Mouse (Mus musculus) MEL (cell line): ENCODE measurements around the gene Egfr. TPM values are rescaled to one million over a fixed set of nuclear protein-coding genes. Genes with fewer than 3 reads are reported as not detected.

Experiments
- DNase-seq: peaks from one replicate; pipeline ENCODE4 v3.0.0; 2011; ENCODE audit warnings: low read depth, low spot score
- H3K27ac ChIP-seq: 2 replicates; pipeline ENCODE4 v1.5.1; 2012; ENCODE audit warnings: low read depth, mild to moderate bottlenecking, control low read depth, low read length, moderate library complexity; ENCODE audit not compliant: control insufficient read depth
- H3K27me3 ChIP-seq, 2 experiments: fragments of 150-350 bp in 1 of 2; sonication (generic) in 1 of 2; 2 replicates each; pipeline ENCODE4 v1.6.1; 2012; ENCODE audit warnings: low read length in 2 of 2, mild to moderate bottlenecking in 2 of 2, improper control_type of control experiment in 1 of 2, moderate library complexity in 1 of 2; ENCODE audit not compliant: insufficient read depth in 2 of 2, control insufficient read depth in 1 of 2
- H3K36me3 ChIP-seq, 2 experiments: 2 replicates each; pipeline ENCODE4 v1.6.1; 2012 to 2014; ENCODE audit warnings: low read length in 2 of 2, improper control_type of control experiment in 1 of 2, inconsistent platforms in 1 of 2, mild to moderate bottlenecking in 1 of 2; ENCODE audit not compliant: insufficient read depth in 2 of 2, control insufficient read depth in 1 of 2
- H3K4me1 ChIP-seq, 2 experiments: fragments of 150-350 bp in 1 of 2; sonication (generic) in 1 of 2; 2 replicates each; pipeline ENCODE4 v1.6.1; 2012; ENCODE audit warnings: low read length in 2 of 2, improper control_type of control experiment in 1 of 2, mild to moderate bottlenecking in 1 of 2; ENCODE audit not compliant: insufficient read depth in 2 of 2, control insufficient read depth in 1 of 2
- H3K4me3 ChIP-seq, 2 experiments: fragments of 150-350 bp in 1 of 2; sonication (generic) in 1 of 2; 2 replicates each; pipeline ENCODE4 v1.5.1; 2012; ENCODE audit warnings: low read depth in 2 of 2, low read length in 2 of 2, mild to moderate bottlenecking in 2 of 2, moderate library complexity in 2 of 2, control low read depth in 1 of 2, improper control_type of control experiment in 1 of 2; ENCODE audit not compliant: control insufficient read depth in 1 of 2, insufficient read depth in 1 of 2
- H3K79me2 ChIP-seq: 2 replicates; pipeline ENCODE4 v1.6.1; 2012; ENCODE audit warnings: mild to moderate bottlenecking, low read length, moderate library complexity; ENCODE audit not compliant: control insufficient read depth, poor library complexity, insufficient read depth
- H3K9ac ChIP-seq: 2 replicates; pipeline ENCODE4 v1.6.1; 2012; ENCODE audit warnings: low read depth, mild to moderate bottlenecking, control low read depth, low read length, moderate library complexity; ENCODE audit not compliant: control insufficient read depth, poor library complexity, severe bottlenecking
- H3K9me3 ChIP-seq: fragments of 150-350 bp; sonication (generic); replicated peaks from 2 replicates; pipeline ENCODE4 v1.6.1; 2012; ENCODE audit warnings: mild to moderate bottlenecking, low read length, improper control_type of control experiment, moderate library complexity; ENCODE audit not compliant: insufficient read depth
- BHLHE40 ChIP-seq: IDR thresholded peaks from 2 replicates; pipeline ENCODE4 v1.6.1; 2012; ENCODE audit warnings: low read depth, mild to moderate bottlenecking, inconsistent platforms, low read length, improper control_type of control experiment, borderline replicate concordance
- CHD1 ChIP-seq: IDR thresholded peaks from 2 replicates; pipeline ENCODE4 v1.6.1; 2012; ENCODE audit warnings: low read depth, mild to moderate bottlenecking, inconsistent platforms, low read length, improper control_type of control experiment
- EP300 ChIP-seq, 2 experiments: IDR thresholded peaks; 2 replicates each; pipeline ENCODE4 v1.6.1; 2011; ENCODE audit warnings: improper control_type of control experiment in 2 of 2, low read length in 2 of 2, low read depth in 1 of 2, mild to moderate bottlenecking in 1 of 2
- ETS1 ChIP-seq: IDR thresholded peaks from 2 replicates; pipeline ENCODE4 v1.6.1; 2012; ENCODE audit warnings: low read depth, mild to moderate bottlenecking, inconsistent platforms, low read length, improper control_type of control experiment, moderate library complexity
- GATA1 ChIP-seq: IDR thresholded peaks from 2 replicates; pipeline ENCODE4 v1.6.1; 2011; ENCODE audit warnings: low read depth, low read length, improper control_type of control experiment
- MAX ChIP-seq: IDR thresholded peaks from 2 replicates; pipeline ENCODE4 v1.6.1; 2011; ENCODE audit warnings: low read length, improper control_type of control experiment
- MAZ ChIP-seq: IDR thresholded peaks from 2 replicates; pipeline ENCODE4 v1.6.1; 2012; ENCODE audit warnings: low read depth, mild to moderate bottlenecking, inconsistent platforms, low read length, improper control_type of control experiment
- POLR2AphosphoS2 ChIP-seq: IDR thresholded peaks from 2 replicates; pipeline ENCODE4 v1.6.1; 2011; ENCODE audit warnings: low read length, improper control_type of control experiment
- POLR2AphosphoS5 ChIP-seq: IDR thresholded peaks from 2 replicates; pipeline ENCODE4 v1.6.1; 2012; ENCODE audit warnings: low read depth, borderline replicate concordance, mild to moderate bottlenecking, inconsistent platforms, low read length, moderate library complexity, mixed read lengths
- SIN3A ChIP-seq: IDR thresholded peaks from 2 replicates; pipeline ENCODE4 v1.6.1; 2012; ENCODE audit warnings: low read length, improper control_type of control experiment, inconsistent platforms
- TCF12 ChIP-seq: IDR thresholded peaks from 2 replicates; pipeline ENCODE4 v1.6.1; 2014; ENCODE audit warnings: low read depth, mild to moderate bottlenecking, inconsistent platforms, low read length, improper control_type of control experiment, moderate library complexity
- UBTF ChIP-seq: IDR thresholded peaks from 2 replicates; pipeline ENCODE4 v1.6.1; 2012; ENCODE audit warnings: low read depth, mild to moderate bottlenecking, inconsistent platforms, low read length, improper control_type of control experiment, moderate library complexity, borderline replicate concordance; ENCODE audit not compliant: insufficient read depth
- USF2 ChIP-seq, 2 experiments: IDR thresholded peaks; 2 replicates each; pipeline ENCODE4 v1.6.1; 2011 to 2012; ENCODE audit warnings: improper control_type of control experiment in 2 of 2, low read length in 2 of 2, borderline replicate concordance in 1 of 2, inconsistent platforms in 1 of 2, low read depth in 1 of 2, mild to moderate bottlenecking in 1 of 2; ENCODE audit not compliant: insufficient read depth in 1 of 2
- ZKSCAN1 ChIP-seq: IDR thresholded peaks from 2 replicates; pipeline ENCODE4 v1.6.1; 2012; ENCODE audit warnings: low read depth, mild to moderate bottlenecking, inconsistent platforms, low read length, improper control_type of control experiment, moderate library complexity
- polyA plus RNA-seq, 2 experiments: library from polyadenylated mRNA; stranded (reverse) in 1 of 2; unstranded in 1 of 2; fragments of >175 nt in 1 of 2; fragments of >200 nt in 1 of 2; gene quantifications; 2 replicates each; pipeline versions ENCODE4 v1.2.1 to v1.2.4; 2012; ENCODE audit warnings: low replicate concordance in 2 of 2, low read depth in 1 of 2; ENCODE audit not compliant: insufficient read length in 2 of 2, insufficient read depth in 1 of 2, missing spikeins in 1 of 2
- total RNA-seq: library from RNA; depleted of rRNA; stranded (reverse); fragments of 300-350 nt; gene quantifications from 2 replicates; pipeline ENCODE4 v1.2.3, GENCODE M21; 2012; rRNA removed

Egfr gene
- total and polyA plus RNA-seq, 3 experiments: not detected

GRCm38 (mm10) chr11:16957030-16957429 is 205.0 kb downstream of the Egfr start:
- H3K9ac ChIP-seq: no peak overlapping the region
- H3K27ac ChIP-seq: no peak overlapping the region
- H3K79me2 ChIP-seq: peaks cover 6% of the 10 kb centered on the region; the same call in 1 of the 2 replicates
- H3K27me3 ChIP-seq: no peaks in the 10 kb centered on the region
- peaks cover 22 to 24% of the 10 kb centered on the region in 2 experiments for H3K4me1 ChIP-seq
- no peak for TF ChIP-seq SIN3A
- no peak for TF ChIP-seq ZKSCAN1
- TF ChIP-seq BHLHE40: no peak
- TF ChIP-seq ETS1: no peak
- no peak for TF ChIP-seq CHD1
- TF ChIP-seq UBTF: no peak
- TF ChIP-seq, all 39 proteins: peak for 0
- H3K9me3 ChIP-seq: no peaks in the 10 kb centered on the region
- peaks cover 0 to 49% of the 10 kb centered on the region in 2 experiments; a peak in 3 of 4 replicates for H3K36me3 ChIP-seq
- DNase-seq: no peak
- no peak overlapping the region for H3K4me3 ChIP-seq

GRCm38 (mm10) chr11:16958520-16958919 is 206.5 kb downstream of the Egfr start:
- Histone ChIP-seq H3K4me3 (no peak overlapping the region), H3K27ac (no peak overlapping the region), H3K27me3 (no peaks in the 10 kb centered on the region), H3K9me3 (no peaks in the 10 kb centered on the region), H3K4me1 (peaks cover 20 to 24% of the 10 kb centered on the region in 2 experiments), H3K9ac (no peak overlapping the region), H3K79me2 (peaks cover 4% of the 10 kb centered on the region; the same call in 1 of the 2 replicates), H3K36me3 (peaks cover 0 to 37% of the 10 kb centered on the region in 2 experiments; a peak in 3 of 4 replicates)
- peak; percentile 69 for DNase-seq
- TF ChIP-seq USF2 (IDR thresholded peaks at IDR 0.05; ENCODE audit: borderline replicate concordance in 1 of 2, insufficient read depth in 1 of 2, low read depth in 1 of 2, low read length in 2 of 2): no peak
- no peak for TF ChIP-seq POLR2AphosphoS5
- TF ChIP-seq BHLHE40: no peak
- TF ChIP-seq ETS1: peak; percentile 60
- no peak for TF ChIP-seq MAX
- TF ChIP-seq GATA1: peak; percentile 92
- peak; percentile 42; the same call in 1 of the 2 replicates for TF ChIP-seq TCF12
- TF ChIP-seq MAZ: no peak
- no peak for TF ChIP-seq CHD1
- TF ChIP-seq POLR2AphosphoS2: no peak
- TF ChIP-seq EP300 (IDR thresholded peaks at IDR 0.05; ENCODE audit: low read depth in 1 of 2, low read length in 2 of 2): peak; percentile 83 to 87

Other genes starting within 250 kb of the Egfr start
- gene Sec61g, start 243.7 kb upstream of the Egfr start, total RNA-seq: 56.2 and 61.7 TPM in 2 replicates
- 10 to 100 TPM in 1 of 2 experiments, not detected in 1; 20.4 TPM for gene Sec61g, start 243.7 kb upstream of the Egfr start, polyA plus RNA-seq
- 3.4 and 3.7 TPM in 2 replicates for gene Fbxo48, start 199.2 kb downstream of the Egfr start, total RNA-seq
- 1 to 10 TPM in 1 of 2 experiments, not detected in 1; 5.2 TPM for gene Fbxo48, start 199.2 kb downstream of the Egfr start, polyA plus RNA-seq